Mouse (Mus musculus): ENCODE results near the gene Anxa4. TPM values are rescaled to one million over a fixed set of nuclear protein-coding genes. Genes with fewer than 3 reads are reported as not detected.
A peak's percentile ranks its signal among the peaks of the same experiment; 100 is the strongest.

The Anxa4 gene
- total RNA-seq (2014; fragmentation: Nextera tagmentation) (11.9 and 16.4 TPM in 2 replicates), total RNA-seq (2017) (16.4 and 17.7 TPM in 2 replicates)

- peak; percentile 94 for ATAC-seq (replicated peaks; ENCODE audit: poor library complexity, severe bottlenecking)
Measured at GRCm38 (mm10) chr6:86793021-86793815, at the start of gene Anxa4. TSS of gene Anxa4 (minus strand) at chr6:86793584.

DNA sequence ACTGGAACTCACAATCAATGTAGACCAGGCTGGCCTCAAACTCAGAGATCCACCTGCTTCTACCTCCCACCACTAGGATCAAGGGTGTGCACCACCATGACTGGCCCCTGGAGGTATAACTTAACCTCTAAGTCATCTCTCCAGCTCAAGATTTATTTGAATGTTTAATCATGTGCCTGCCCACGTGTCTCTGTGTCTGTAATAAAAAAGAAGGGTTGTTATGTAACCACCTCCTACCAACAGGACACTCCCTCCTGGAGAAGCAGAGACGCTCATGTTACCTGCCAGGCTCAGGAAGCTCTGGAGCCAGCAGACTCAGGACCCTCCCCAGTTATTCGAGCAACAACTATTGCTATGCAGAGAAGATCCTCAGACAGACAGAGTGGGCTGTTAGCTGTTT is 48.6 kb upstream of the Anxa4 start:
- no peak for ATAC-seq (replicated peaks; ENCODE audit: poor library complexity, severe bottlenecking)

DNA sequence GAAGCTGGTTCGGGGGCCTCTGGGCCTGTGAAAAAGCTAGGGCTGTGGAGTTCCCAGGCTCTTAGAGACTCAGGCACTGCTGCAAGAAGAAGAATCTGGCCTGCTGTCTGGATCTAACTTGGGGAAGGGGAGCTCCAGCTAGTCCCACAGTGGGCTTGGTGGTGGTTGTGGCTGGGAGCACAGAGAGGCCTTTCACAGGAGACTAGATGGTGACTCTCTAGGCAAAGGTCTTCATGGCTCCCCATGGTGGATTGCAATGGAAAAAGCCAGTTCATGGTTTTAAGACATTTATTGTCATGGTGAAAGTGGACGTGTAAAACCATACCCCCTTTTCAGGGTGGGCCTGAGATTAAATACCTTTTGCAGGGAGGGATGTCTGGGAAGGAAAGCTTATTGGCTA is 45.7 kb upstream of the Anxa4 start:
- no peak for ATAC-seq (replicated peaks; ENCODE audit: poor library complexity, severe bottlenecking)

DNA sequence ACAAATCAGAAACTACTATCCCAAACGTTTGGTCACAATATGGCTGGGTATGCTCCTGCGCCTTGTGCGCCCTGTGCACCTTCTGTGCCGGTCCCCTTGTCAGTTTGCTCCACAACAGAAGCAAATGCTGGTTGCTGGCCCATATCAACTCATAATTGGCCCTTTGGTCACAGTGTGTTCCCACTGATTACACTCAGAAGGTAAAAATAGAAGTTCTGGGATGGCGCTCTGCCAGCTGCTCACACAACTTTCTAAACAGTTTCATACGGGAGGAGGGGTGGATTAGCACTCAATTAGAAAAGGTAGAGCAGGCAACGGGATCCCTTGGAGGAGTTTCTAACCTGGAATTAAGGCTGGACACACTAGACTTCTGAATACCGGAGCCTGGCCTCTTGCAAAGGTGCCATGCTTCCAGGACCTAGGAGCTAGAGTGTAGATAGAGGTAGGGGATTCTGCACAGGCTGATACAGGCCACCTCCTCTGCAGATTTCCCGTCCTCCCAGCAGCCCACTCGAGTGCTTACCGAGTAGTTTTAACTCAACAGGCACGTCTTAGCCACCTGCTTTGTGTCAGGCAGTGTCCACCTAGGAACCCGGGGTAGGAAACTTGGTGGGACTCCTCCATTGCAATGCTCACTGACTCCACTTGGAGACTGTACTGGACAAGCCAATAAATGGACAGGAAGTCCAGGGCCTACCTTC is 39.6 kb upstream of the Anxa4 start:
- no peak for ATAC-seq (replicated peaks; ENCODE audit: poor library complexity, severe bottlenecking)

DNA sequence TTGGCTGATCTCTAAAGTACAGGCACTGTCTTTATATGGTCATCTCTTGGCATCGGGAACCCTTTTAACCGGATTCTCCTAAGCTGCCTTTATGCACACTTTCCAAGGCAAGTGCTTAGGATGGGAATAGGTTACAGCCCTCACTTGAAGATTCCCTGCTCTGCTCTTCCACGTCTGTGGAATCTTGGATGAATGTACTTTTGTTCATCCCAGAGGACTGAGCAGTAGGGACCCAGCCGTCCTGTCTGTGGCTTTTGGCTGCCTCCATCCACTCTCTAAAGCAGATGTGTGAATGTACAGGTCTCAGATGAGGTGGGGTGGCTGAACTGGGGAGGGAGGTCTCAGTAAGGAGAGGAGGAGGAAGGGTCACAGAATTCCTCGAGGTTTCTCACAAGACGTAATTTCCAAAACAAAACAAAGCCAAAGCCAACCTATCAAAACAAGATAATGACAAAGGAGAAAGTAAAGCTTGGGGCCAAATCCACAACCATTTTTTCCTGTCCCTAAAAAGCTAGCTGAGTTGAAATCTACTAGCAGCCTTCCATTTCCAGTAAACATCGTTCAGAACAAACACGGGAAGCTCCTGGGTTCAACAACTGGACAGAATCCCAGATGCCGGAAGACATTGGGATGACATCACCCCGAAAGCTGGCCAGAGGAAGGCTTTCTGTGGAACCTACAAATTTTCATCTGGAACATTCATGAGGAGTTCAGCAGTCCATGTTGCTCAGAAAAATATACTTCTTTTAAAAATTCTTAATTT is 37.5 kb upstream of the Anxa4 start:
- ATAC-seq (replicated peaks; ENCODE audit: poor library complexity, severe bottlenecking) = no peak

DNA sequence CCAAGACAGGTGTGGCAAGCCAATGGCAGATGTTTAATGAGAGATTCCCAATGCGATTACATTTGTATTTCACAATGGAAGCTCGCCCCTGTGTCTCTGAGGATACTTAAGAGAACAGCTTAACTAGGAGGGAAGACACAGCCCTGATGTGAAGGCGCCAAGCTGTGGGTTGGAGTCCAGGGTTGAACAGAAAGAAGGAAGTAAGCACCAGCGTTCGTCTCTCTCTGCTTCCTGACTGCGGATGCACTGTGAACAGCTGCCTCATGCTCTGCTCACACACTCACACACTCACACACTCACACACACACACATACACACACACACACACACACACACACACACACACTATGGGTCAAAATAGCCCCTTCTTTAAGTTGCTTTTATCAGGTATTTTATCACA is 36.4 kb upstream of the Anxa4 start:
- ATAC-seq (replicated peaks; ENCODE audit: poor library complexity, severe bottlenecking) = peak; percentile 65

DNA sequence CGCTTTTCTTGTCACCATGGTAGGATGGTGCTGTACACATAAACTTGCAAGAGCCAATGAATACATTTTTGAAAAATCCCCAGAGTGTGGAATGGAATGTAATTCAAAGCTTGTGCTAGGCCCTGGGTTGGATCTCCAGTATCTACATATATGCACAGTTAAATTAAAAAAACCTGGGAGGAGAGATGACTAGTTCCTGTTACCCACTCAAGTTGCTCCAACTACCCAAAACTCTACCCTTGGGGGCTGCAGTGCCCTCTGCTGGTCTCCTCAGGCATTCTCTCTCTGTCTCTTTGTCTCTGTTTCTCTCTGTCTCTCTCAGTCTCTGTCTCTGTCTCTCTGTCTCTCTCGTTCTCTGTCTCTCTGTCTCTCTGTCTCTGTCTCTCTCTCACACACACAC is 34.0 kb upstream of the Anxa4 start:
- no peak for ATAC-seq (replicated peaks; ENCODE audit: poor library complexity, severe bottlenecking)

DNA sequence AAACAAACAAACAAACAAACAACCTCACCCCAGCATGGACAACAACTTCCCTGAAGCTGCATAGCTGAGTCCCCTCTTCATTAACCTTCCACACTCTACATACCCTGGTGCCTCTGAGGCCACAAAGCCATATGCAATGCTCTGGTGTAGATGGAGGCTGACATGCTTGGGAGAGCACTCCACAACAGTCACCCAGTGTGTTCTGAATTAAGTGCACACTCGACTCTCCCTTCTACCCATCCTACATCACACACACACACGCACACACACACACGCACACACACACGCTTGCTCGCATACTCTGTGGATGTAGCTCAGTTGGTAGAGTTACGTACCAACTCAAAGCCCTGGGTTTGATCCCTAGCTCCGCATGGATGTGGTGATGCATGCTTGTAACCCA is 31.0 kb upstream of the Anxa4 start:
- ATAC-seq (replicated peaks; ENCODE audit: poor library complexity, severe bottlenecking) = no peak

DNA sequence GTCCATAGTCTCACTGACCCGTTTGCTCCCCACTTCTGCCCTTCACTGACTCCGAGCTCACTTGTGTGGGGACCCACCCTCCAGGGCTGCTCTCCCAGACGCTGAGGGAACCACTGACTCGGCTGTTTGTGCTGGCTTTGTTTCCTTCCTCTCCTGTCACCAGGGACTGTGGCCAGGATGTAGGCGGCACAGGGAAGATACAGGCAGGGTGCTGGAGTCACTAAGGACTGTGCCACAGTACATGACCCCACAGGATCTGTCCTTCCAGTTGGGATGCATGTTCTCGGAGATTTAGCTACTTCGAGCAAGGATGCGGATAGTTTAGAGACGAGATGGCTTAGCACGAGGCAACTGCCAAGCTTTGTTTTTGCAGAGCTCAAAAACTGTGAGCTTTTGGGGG is 30.4 kb upstream of the Anxa4 start:
- peak; percentile 61 for ATAC-seq (replicated peaks; ENCODE audit: poor library complexity, severe bottlenecking)

GRCm38 (mm10) chr6:86823051-86823431 is 29.7 kb upstream of the Anxa4 start:
- peak; percentile 54 for ATAC-seq (replicated peaks; ENCODE audit: poor library complexity, severe bottlenecking)

DNA sequence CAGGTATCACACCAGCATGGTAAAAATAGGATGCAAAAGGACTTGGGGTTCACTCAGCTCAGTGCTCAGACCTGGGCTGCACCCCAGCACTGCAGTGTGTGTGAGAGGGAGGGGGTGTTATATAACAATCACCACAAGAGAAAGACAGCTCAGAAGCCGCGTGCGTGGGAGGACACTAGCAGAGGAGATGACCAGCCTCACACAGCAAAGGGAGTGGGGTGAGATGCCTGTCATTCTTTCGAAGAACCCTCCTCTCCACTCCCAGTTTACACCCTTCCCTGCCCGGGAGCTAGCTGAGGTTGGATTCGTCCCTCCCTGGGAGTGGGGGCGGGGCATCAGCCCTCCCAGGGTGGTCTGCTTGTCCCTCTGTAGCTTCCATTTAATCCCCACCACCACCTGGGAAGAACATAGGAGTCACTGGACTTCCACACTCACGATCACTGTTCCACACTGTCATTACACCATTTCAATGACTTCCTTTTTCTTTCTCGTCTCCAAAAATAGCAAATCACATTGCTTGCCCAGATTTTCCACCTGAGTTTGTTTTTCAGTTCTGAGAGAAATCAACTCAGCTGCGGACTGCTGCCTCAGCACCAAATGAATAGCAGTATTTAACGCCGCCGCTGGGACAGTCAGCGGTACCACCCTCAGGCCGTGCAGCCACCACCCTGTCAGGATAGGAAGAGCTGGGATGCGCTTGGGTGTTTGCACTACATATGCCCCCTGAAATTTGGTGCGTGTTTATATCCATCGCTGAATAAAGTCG is 29.1 kb upstream of the Anxa4 start:
- ATAC-seq (replicated peaks; ENCODE audit: poor library complexity, severe bottlenecking) = peak; percentile 20

DNA sequence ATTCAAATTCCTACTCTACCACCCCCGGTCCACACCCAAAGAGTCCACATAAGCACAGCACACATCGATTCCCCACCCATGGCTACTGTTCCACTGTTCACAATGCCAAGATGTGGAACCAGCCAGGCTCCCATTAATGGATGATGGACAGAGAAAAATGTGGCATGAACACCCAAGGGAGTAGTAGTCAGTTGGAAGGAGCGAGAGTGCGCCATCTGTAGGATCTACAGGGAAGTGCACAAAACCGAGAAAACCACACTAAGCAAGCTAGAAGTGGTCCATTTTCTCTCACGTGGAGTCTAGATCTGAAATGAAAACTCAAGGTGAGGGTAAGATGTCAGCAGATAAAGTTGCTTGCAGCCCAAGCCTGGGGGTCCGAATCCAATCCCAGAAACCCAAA is 27.3 kb upstream of the Anxa4 start:
- peak; percentile 61 for ATAC-seq (replicated peaks; ENCODE audit: poor library complexity, severe bottlenecking)

DNA sequence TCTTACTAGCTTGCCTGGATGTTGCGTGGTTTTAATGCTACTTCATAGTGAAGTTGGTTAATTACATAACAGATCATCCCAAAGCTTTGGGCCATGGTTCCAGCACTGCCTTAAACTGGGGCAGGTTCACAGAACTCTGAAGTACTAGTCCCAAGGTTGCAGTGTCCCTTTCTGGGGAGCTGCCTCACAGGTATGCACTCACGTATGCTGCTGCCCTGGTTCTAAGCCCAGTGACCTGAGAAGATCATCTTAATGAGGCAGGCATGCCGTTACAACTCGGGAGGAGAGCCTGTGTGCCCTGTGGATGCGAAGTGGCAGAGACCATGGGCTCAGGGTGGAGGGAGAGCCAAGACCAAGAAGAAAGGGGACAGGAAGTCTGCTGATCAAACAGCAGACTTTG is 26.5 kb upstream of the Anxa4 start:
- ATAC-seq (replicated peaks; ENCODE audit: poor library complexity, severe bottlenecking) = no peak

DNA sequence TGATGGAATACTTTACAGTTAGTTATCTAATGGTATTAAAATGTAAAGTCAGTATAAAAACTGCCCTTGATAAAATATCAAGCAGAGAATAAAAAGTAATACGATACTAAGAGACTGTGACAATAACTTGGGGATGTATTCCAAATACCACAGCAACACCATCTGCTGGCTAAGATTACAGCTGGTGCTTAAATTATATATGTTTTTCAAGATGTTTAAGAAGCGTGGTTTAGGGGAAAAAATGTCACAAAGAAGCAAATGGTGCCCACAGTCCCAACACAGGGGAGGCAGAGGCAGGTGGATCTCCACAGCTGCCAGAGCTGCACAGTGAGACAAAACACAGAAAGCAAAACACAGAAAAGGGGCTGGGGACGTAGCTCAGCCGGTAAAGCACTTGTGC is 25.5 kb upstream of the Anxa4 start:
- ATAC-seq (replicated peaks; ENCODE audit: poor library complexity, severe bottlenecking) = no peak

GRCm38 (mm10) chr6:86816586-86816985 is 23.2 kb upstream of the Anxa4 start:
- ATAC-seq (replicated peaks; ENCODE audit: poor library complexity, severe bottlenecking) = peak; percentile 46

DNA sequence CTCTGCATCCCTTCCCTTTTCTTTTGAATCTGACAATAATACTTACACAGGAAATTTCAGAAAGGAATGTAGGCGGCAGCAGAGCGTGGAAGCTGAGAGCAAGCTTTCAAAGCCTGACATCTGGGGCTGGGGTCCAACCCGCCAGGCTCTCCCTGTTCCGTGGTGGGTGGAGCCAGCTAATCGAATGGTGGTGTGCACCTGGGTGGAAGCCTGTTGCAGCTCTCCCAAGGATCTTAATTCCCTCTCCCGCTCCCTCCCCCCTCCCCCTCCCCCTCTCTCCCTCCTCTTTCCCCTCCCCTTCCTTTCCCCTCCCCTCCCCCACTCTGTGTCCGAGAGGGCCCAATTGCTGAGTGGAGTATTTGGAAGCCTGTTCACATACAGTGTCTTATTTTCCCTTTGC is 22.1 kb upstream of the Anxa4 start:
- no peak for ATAC-seq (replicated peaks; ENCODE audit: poor library complexity, severe bottlenecking)

DNA sequence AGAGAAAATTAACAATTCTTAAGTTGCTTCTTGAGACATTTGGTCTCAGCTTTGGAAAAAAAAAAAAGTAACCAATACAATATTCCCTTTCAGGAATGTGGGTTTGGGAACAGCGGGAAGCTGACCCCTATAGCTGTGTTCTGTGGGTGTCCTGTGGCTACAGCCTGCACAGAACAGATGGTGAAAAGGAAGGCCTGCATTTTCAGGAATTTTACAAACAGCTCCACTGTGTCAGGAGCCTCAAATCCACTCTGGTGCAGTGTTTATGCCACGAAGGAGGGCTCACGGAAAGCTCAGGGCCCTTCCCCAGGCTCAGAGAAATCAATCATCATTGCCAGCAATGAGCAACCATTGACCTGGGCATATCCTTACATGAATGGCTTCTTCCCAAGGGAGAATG is 21.5 kb upstream of the Anxa4 start:
- ATAC-seq (replicated peaks; ENCODE audit: poor library complexity, severe bottlenecking) = no peak

DNA sequence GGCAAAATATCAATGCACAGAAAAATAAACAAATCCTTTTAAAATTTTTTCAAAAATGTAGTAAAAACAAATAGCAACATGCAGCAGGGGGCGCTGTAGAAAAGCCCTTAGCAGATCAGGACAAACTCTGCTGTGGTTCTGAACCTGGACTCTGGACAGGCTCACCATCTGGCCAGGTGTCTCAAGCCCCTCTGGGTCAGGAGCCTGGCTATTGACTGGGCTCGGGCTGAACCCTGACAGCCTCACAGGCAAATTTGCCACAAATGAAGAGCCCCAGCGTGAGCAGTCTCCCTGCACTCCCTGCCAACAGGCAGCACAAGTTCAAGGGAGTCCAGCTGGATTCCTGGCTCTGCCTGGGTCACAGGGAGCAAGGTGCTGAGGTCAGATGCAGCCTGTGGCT is 20.0 kb upstream of the Anxa4 start:
- peak; percentile 42 for ATAC-seq (replicated peaks; ENCODE audit: poor library complexity, severe bottlenecking)

DNA sequence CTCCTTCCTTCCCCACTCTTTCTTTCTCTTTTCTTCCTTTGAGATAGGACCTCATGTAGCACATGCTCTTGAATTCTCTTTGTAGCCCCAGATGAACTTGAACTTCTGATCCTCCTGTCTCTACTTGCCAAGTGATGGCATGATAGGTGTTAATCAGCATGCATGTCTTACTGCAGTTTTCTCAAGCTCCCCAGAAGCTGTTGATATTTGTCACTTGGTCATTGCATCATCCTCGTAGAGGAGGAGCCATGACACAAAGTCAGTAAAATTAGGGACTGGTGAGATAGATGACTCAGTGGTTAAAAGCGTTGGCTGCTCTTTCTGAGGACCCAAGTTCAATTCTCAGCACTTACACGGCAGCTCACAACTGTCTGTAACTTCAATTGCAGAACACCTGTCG is 19.5 kb upstream of the Anxa4 start:
- ATAC-seq (replicated peaks; ENCODE audit: poor library complexity, severe bottlenecking) = no peak

- ATAC-seq (replicated peaks; ENCODE audit: poor library complexity, severe bottlenecking) = peak; percentile 78
Measured at GRCm38 (mm10) chr6:86806455-86807086, 13.2 kb upstream of the Anxa4 start.

Data from granulocyte monocyte progenitor cell, adult 5-6 weeks (primary cell).